Mouse (Mus musculus): ENCODE measurements around the gene Tomm40.
"Not testable (repeated sequence)": the region's sequence is repeated elsewhere in the genome, so short reads cannot be mapped to it uniquely, and the experiment has no call there.

Tomm40 gene

DNA sequence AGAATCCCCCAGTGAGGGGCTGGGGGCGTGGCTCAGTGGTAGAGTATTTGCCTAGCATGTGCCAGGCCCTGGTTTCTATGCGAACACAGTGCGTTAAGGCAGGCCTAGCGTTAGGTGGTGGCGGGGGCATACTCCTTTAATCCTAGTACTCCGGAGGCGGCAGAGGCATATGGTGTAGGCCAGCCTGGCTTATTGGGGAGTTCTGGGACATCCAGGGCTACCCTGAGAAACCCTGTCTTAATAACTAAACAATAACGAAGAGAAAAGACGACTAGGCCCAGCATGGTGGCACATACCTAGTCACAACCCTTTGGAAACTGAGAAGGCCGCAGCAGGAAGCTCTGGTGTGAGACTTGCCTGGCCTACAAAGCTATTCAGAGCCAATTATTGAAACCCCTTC is 27.1 kb downstream of the Tomm40 start:
- in situ Hi-C loops (cut with MboI, MseI) = no loop called here

DNA sequence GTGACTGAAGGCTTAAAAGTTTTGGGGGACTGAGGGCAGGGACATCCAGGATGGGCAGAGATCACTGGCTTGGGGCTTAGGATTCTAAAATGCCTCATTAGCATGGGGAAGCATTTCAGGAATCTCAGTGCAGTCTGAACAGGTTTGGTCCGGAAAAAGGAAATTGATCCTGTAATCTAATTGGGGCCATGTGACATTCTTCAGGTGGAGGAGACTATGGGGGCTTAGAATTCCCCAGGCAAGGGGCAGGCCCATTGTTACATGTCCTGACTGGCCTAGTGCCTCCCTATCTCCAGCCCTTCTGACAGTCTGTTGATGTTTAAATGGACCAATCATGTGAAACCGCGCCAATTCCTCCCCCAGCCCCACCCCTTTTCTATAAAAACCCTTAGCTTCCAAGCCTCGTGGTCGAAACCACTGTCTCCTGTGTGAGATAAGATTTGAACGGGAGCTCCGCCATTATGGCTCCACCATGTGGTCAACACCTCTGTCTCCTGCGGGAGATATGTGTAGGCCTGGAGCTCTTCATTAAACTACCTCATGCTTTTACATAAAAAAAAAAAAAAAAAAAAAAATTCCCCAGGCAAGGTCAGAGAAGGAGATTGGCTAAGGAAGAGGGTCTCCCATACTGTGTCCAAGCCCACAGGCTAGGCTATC is 28.2 kb downstream of the Tomm40 start:
- in situ Hi-C loops (cut with MboI, MseI) = not testable (repeated sequence)

DNA sequence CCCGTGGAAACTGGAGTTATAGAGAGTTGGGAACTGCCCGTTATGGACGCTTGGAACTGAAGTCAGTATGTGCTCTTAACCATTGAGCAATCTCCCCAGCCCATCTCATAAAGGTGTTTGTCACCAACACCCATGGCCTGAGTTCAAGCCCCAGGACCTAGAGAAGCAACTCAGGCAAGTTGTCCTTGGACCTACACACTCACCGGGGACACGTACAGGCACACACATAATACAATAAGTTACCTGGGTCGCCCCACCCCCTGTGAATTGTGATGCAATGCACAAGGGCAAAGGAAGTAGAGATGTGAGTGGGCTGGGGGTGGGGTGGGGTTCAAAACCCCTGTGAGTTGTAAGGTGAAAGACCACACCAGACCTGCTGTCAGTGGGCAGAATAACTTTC is 28.7 kb downstream of the Tomm40 start:
- in situ Hi-C loops (cut with MboI, MseI) = no loop called here

DNA sequence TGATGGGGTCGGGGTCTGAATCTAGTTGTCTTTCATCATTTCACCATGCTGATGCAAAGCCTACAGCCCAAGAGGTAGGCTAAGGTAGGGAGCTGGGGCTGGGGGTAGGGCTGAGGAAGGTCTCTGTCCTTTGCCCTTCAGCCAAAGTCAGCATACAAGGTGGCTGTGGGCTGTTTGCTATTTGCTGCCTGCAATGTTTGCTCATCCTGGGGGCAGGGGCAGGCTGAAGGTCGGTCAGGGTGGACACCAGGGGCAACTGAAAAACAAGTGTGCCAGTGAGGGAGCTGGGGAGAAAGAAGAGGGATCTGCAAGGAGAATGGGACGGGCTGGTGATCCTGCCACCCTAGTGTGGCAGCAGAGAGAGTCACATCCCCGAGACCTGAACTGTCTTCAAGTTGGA is 29.9 kb downstream of the Tomm40 start:
- in situ Hi-C loops (cut with MboI, MseI) = no loop called here

DNA sequence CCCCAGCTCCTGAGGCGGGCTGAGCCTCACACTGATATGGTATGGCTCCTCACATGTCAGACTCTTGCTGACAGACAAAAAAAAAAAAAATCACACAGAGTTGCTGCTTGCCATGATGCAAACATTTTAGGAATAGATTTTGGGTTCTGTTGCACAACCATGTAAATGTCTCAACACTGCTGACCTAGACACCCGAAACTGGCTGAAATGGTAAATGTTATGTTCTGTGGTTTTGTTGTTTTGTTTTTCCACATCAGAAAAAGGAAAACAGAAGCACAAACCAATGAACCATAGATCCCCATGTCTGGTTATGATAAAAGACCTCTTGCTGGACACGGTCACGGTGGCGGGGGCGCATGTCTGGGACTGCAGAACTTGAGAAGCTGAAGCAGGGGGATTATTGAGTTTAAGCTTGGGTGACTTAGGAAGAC is 31.5 kb downstream of the Tomm40 start:
- in situ Hi-C loops (cut with MboI, MseI) = no loop called here

DNA sequence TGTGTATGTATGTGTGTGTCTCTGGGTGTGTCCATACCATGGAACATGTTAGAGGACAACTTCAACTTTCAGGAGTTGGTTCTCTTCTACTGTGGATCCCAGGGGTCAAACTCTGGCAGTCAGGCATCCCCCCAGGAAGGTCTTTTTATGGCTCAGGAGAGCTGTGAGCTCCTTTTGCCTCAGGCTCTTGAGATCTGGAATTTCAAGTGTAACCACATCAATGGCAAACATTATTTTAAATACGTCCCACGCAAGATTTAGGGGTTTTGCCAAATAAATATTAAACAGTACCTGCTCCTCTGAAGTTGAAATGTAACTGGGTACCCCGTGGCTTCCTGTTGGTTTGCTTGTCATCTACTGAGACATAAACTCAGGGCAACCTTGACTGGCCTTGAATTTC is 32.3 kb downstream of the Tomm40 start:
- in situ Hi-C loops (cut with MboI, MseI) = no loop called here

DNA sequence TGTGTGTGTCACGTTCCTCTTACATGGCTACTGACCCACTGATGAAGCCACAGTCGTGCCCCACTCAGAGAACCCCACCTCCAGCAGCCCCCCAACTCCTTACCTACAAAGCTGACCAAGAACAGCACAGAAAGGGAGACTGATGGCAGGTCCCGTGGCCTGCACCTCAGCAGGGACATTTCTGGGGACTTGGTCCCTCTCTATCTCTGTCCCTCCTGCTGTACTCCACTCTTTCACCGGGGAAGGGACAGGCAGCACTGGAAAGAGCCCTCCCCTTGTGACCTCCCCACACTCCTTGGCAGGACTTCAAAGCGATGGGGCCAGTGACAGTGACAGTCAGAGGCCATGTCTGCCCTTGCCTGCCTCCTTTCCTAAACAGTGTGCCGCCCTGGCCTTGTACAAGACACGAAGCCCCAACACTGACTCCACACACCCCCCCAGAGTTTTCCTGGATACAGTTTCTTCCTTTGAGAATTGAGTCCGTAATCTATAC is 34.0 kb downstream of the Tomm40 start, which contains the start of the genes Gm44805 and Apoc4:
TSS of gene Gm44805 (minus strand) at position 222 of the 493 bp plus-strand sequence.
TSS of gene Apoc4 (minus strand) at position 278 of the 493 bp plus-strand sequence.
- in situ Hi-C loops (cut with MboI, MseI) = no loop called here

DNA sequence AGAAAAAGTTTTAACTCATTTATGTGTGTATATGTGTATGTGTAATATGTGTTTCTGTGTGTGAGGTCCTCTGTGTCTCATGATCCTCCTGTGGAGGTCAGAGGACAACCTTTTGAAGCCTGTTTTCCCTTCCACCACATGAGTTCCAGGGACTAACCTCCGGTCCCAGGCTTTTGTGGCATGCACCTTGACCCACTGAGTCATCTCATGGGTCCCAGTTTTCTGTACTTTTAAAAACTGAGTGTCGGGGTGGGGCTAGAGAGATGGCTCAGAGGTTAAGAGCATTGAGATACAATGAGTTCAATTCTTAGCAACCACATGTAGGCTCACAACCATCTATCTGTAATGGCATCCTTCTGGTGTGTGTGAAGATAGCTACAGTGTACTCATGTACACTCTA is 34.5 kb downstream of the Tomm40 start:
- in situ Hi-C loops (cut with MboI, MseI) = no loop called here

DNA sequence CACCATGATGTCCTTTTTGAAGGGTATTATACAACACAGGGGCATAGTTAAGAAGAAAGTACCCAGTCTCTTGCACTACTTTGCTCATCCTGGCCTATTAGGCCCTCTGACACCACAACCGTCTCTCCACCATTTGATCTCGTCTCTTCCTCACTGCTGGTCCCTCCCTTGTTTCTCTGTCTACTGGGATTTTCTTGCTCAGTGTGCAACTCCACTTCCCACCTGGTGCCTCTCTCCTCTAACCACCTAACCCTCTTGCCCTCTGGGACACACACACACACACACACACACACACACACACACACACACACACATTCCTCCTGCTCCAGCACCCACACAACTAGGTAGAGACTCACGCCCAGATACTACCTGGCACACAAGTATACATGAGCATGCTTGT is 36.3 kb downstream of the Tomm40 start:
- in situ Hi-C loops (cut with MboI, MseI) = no loop called here

DNA sequence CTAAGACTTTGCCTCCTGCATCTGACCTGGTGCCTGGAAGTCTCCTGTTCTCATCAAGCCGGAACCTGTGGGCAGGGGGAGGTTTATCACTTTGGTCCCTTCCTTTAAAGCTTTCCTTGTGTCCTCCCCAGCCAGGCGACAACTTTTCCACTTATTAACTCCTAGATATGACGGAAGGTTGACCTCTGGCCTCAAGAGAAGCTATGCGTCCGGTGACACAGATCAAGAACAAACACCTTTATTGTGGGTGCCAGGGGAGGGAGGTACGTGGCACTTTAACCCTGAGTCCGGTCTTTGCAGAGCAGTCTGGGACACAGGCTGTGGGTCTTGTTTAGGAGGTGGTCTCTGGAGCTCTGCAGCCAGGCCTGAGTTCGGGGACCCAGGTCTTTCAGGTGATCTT is 37.4 kb downstream of the Tomm40 start, which contains the start of gene Apoc2:
TSS of gene Apoc2 (minus strand) at position 70 of the 400 bp plus-strand sequence.
- in situ Hi-C loops (cut with MboI, MseI) = no loop called here

DNA sequence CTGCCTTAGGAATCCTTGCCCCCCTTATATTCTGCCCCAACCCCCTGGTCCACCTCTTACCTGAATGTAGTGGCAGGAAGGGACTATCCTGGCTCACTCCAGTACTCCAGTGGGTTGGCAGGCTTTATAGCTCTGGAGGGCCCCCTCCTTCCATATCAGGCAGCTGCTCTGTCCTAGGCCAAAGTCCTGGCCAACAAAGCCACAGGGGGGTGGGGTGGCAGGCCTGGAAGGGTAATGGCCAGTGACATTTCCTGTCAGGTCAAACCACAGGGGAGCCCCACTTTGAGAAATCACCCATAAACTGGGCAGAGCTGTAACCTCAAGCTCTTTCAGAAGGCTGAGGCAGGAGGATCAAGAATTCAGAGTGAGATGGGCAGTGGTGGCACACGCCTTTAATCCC is 38.6 kb downstream of the Tomm40 start:
- in situ Hi-C loops (cut with MboI, MseI) = no loop called here

DNA sequence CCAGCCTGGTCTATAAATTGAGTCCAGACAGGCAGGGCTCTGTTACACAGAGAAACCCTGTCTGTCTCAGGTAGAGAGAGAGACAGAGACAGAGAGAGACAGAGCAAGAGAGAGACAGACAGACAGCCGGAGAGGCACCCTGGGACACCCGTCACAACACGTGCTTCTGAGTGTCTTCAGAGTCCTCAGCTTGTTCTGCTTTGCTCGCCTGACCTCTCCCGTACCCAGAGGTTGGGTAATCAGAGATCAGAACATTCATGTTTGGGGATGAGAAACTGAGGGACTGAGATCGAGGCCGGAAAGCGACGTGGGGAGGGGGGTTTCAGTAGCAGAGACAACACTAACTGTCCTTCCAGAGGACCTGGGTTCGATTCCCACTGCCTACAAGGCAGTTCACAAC is 39.4 kb downstream of the Tomm40 start:
- in situ Hi-C loops (cut with MboI, MseI) = no loop called here

DNA sequence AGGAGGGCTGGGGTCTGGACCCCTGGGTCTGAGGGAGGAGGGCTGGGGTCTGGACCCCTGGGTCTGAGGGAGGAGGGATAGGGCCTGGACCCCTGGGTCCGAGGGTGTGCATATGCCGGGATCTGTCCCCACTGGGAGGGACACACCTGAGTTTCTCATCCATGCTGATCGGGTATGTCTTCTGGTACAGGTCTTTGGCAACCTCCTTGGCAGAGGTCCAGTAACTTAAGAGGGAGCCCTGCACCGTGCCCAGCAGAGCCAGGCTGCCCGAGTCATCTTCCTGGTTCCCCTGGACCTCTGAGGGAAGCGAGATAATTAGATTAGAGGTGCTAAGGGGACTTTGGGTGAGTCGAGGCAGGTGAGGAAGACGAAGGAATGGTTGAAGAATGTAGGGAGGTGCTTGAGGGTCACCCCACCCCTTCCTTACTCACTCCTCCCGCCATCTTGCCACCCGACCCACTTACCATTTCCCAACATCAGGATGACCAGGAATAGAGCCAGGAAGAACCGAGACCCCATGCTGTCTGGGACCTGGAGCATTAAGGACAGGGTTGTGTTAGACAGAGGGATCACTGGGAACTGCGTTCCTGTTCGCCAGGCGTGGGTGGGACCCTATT is 42.0 kb downstream of the Tomm40 start:
- in situ Hi-C loops (cut with MboI, MseI) = no loop called here

DNA sequence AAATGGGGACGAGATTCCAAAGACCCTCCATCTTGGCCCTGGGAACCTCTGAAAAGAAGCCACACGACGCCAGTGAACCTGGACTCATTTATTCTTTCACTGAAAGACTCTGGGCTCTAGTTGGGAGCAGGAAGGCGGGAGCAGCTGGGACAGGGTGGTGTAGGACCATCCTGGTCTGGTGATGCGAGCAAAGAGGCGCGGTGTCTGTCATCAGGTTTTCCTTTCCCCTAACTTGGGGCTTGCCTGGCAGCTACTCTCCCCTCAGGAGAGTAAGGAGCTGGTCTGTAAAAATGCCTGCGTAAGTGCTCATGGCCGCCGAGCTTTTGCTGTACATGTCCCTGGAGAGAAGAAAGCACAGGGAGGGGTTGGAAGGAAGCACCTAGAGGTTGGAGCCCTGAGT is 43.7 kb downstream of the Tomm40 start:
- in situ Hi-C loops (cut with MboI, MseI) = no loop called here

DNA sequence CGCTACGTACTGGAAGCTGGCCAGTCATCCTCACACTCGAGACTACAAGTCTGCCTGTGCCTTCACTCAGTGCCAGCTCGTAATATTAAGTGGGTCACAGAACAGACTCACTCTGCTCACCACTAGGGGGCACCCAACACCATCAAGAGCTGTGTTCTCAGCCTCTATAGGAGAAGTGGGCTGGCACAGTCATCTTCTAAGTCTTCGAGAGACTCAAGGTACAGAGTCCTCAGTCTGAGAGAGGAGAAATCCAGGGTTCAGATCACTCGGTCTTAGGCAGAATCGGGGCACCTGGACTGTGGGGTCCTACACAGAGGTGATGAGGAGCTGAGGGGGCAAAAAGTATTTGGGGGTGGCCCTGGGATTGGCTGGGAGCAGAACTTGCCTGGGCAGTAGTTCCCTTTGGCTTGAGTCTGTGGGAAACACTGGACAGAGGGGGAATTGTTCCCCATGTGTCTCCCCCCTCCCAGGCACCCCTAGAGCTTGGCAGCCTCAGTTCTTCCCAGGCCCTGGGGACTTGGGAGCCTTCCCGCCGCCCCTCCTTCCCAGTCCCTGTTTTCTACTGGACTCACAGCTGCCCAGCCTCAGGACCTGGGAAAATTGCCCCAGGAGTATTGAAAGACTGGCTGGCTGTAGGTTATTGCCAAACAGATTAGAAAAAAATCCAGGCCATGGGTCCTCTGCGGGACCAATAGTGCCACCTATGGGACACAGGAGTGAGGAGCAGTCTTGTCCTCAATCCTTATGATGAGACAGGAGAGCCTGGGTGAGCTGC is 46.1 kb downstream of the Tomm40 start:
- in situ Hi-C loops (cut with MboI, MseI) = no loop called here

DNA sequence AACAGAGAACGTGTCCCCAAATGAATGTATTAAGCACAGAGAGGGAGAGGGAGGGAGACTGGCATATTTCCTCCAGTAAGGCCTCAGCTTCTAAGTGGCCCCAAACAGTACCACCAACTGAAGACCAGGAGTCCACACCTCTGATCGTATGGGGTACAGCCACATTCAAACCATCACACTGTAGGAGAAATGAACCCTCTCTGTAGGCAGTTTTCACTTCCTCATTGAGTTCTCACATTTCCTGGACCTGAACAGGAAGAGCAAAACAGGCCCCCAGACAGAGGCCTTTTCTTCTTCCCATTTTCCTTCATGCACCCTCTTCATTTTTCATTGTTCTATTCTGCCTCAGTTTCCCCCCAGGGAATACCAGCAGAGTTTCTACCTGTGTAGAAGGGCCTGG is 47.8 kb downstream of the Tomm40 start:
- in situ Hi-C loops (cut with MboI, MseI) = no loop called here

DNA sequence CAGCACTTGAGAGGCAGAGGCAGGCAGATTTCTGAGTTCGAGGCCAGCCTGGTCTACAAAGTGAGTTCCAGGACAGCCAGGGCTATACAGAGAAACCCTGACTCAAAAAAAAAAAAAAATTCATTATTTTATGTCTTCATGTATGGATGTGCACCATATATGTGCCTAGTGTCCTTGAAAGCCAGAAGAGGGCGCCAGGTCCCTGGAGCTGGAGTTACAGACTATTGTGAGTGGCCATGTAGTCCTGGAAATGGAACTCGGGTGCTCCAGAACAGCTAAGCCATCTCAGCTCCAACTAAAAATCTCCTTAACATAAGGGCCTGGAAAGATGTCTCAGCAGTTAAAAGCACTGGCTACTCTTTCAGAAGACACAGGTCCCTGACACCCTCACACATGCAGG is 48.5 kb downstream of the Tomm40 start:
- in situ Hi-C loops (cut with MboI, MseI) = no loop called here

DNA sequence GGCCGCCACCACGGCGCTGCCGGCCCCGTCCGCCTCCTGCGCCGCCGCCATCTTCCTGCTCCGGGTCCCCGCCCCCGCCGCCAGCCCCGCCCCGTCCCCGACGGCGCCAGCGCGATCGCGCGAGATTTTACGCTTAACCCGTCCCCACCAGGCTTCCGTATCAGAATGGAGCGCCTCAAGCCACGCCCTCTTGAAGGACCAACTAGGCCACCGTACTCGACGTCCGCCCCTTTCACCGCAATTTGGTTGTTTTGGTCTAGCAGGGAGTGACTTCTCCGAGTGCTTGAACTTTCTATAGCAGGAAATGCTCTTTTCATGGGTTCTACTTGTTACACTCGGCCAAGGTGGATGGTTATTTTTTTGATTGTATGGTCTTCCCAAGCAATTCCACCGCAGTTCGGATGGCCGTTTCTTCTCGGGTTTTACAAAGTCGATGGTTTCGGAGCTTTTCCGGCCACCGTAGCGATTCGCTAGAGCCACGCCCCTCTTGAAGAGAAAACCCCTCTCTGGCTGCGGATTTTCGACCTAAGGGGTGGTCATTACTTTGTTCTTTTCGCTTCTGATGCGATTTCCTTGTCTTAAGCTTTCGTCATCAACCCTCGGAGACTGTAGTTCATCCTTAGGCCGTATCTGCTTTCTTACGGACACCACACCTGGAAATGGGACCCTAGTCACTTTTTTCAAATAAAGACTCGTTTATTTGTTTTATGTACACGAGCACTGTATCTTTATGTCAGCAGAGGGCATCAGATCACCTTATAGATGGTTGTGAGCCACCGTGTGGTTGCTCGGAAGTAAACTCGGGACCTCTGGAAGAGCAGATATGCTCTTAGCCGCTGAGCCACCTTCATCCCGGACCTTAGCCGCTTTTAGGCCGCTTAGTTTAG is 50.0 kb downstream of the Tomm40 start, which contains the start of gene Clptm1:
TSS of gene Clptm1 (minus strand) at position 79 of the 887 bp plus-strand sequence.
- in situ Hi-C loops (cut with MboI, MseI) = no loop called here

DNA sequence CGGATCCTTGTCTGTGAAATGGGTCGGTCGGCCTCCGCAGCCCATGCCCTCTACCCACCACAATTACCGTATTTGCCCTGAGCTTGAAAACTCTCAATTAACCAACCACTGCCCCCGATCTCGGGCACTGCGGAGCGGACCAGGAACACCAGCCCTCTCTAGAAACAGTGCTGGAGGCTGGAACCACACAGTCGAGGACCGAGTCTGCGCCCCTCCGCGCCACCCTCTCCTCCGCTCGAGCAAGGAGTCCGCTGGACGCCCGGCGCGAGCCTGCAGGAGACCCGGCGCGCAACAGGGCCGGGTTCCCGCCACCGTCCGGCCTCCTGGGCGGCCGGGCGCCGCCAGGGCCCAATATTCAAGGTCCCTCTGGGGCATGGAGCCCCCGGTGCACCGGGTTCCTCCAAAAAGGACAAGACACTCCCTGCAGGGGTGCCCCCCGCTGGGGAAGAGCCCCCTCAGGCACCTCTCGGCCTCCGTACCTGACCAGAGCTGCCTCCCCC is 50.7 kb downstream of the Tomm40 start:
- in situ Hi-C loops (cut with MboI, MseI) = no loop called here

DNA sequence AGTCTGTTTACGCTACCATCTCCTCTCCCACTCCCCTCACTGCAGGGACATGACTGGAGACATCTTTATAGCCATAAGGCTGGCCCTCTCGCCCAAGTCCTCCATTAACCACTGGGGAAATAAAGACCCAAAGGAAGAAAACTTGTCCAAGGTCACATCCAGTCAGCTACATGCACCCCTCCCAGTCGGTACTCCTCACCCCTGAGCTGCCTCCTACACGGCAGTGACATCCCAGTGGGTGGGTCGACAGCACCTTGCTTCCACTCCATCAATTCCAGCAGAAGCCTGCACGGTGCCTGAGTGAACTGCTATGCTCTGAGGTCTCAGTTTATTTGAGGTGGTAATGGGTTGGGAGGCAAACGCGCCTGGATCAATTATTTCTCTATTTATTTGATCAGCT is 51.3 kb downstream of the Tomm40 start:
- in situ Hi-C loops (cut with MboI, MseI) = no loop called here

DNA sequence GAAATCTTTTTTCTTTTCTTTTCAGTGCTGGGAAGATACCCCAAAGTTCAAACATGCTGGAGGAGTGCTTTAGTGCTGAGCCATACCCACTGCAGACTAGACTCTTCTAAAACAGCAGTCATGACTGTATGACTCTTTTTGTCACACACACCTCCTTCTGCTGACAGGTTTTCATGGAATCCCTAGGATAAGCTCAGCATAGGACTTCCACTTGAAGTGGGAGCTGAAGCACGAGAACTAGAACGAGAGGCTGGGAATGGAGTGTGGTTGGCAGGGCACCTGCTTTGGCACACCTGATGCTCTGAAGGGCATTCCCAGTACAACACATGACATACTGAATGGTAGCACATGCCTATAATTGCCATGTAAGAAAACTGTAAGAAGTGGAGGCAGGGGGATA is 62.6 kb downstream of the Tomm40 start:
- in situ Hi-C loops (cut with MboI, MseI) = no loop called here

Data from T-helper 1 cell (primary cell).